ENCODE assay signal across 17 mouse cellular contexts in genomic region chr12:76811006-76811405, GRCm38 (mm10). TPM values are rescaled to one million over a fixed set of nuclear protein-coding genes. Genes with fewer than 3 reads are reported as not detected.
DNase-seq lines count a peak whose midpoint lies in the region.
"Had no signal": no experiment of that assay in that cellular context is flagged by ENCODE, and none has a peak within 500 bp of the region (broad histone marks: within the 10 kb centered on the region; RNA-seq: fewer than 3 reads in every experiment).

No protein-coding gene starts in this region.

- peak; percentile 17 to 22 for DNase-seq in heart, adult 18-20 months
- DNase-seq in heart, postnatal 10 days = no peak
- DNase-seq in cerebellum, adult 18-20 months = peak; percentile 65 to 73
- DNase-seq in cerebellum, adult 9-11 months = peak; percentile 81
- peak; percentile 57 to 67 for DNase-seq in cerebellum, postnatal 36 days
- DNase-seq in adrenal gland, adult 8-10 months = no peak
- DNase-seq in adrenal gland, postnatal 36 days = no peak
- DNase-seq: adrenal gland, adult 2 months; forebrain, postnatal 0 days; gastrocnemius, postnatal 25 days; heart, adult 11 months; heart, postnatal 14 days; kidney, adult 11 months; kidney, adult 9 months had no signal

- intact Hi-C loops in heart, postnatal 10 days (cut with DNase I) = no loop called here

RNA-seq across cellular contexts. Expression of gene Rab15, which starts 11.7 kb away (rescaled TPM):
- total RNA-seq in heart, adult 18-20 months (2021) = under 1 TPM; 0.42 to 0.62 TPM
- 1 to 10 TPM; 1.2 to 1.3 TPM for total RNA-seq in heart, postnatal 10 days (2021)
- 1 to 10 TPM; 4.0 to 6.5 (median 4.6) TPM for total RNA-seq in adrenal gland, adult 8-10 months (2022)
- 1 to 10 TPM; 1.8 to 4.0 TPM for total RNA-seq in adrenal gland, postnatal 36 days (2021)
- total RNA-seq: hematopoietic stem cell, adult 5-6 weeks had no signal

RNA-seq across cellular contexts. Expression of gene Gpx2, which starts 15.7 kb away (rescaled TPM):
- total RNA-seq in heart, adult 18-20 months (2021) = under 1 TPM in 1 of 2 experiments, not detected in 1; 0.80 TPM
- total RNA-seq in heart, postnatal 10 days (2021) = not detected
- total RNA-seq in adrenal gland, adult 8-10 months (2022) = under 1 TPM in 1 of 4 experiments, not detected in 3; 0.23 TPM
- total RNA-seq in adrenal gland, postnatal 36 days (2021) = not detected
- total RNA-seq: adrenal gland, adult 2 months; forebrain, postnatal 0 days; gastrocnemius, adult 18-20 months; gastrocnemius, postnatal 25 days; heart, postnatal 14 days; hematopoietic stem cell, adult 5-6 weeks; hindbrain, postnatal 0 days had no signal

RNA-seq across cellular contexts. Expression of gene Fntb, which starts 45.6 kb away (rescaled TPM):
- total RNA-seq in heart, adult 18-20 months (2021) = 10 to 100 TPM; 11.0 to 15.6 TPM
- 10 to 100 TPM; 14.7 to 15.4 TPM for total RNA-seq in heart, postnatal 10 days (2021)
- total RNA-seq in adrenal gland, adult 8-10 months (2022) = 10 to 100 TPM; 14.4 to 18.8 (median 16.8) TPM
- total RNA-seq in adrenal gland, postnatal 36 days (2021) = 10 to 100 TPM; 12.5 to 13.2 TPM

RNA-seq across cellular contexts. Expression of gene Churc1, which starts 45.7 kb away (rescaled TPM):
- 10 to 100 TPM; 91.6 to 92.1 TPM for total RNA-seq in heart, adult 18-20 months (2021)
- total RNA-seq in heart, postnatal 10 days (2021) = 10 to 100 TPM; 77.9 to 91.3 TPM
- 10 to 100 TPM; 81.3 to 93.7 (median 92.7) TPM for total RNA-seq in adrenal gland, adult 8-10 months (2022)
- total RNA-seq in adrenal gland, postnatal 36 days (2021) = 10 to 100 TPM; 77.8 to 87.4 TPM

Comparison
In these comparisons a context has a peak if more than half of its experiments do, and no peak if none do; other contexts are left out.
1. DNase-seq: peak in heart, adult 18-20 months (2 of 2), cerebellum, adult 18-20 months (2 of 2), cerebellum, adult 9-11 months (single experiment) and cerebellum, postnatal 36 days (2 of 2); none in heart, postnatal 10 days (0 of 2), adrenal gland, adult 8-10 months (single experiment) and adrenal gland, postnatal 36 days (0 of 2).